Mouse (Mus musculus) intestine, embryonic 16.5 days (tissue): ENCODE results near the gene Tmem171. TPM values are rescaled to one million over a fixed set of nuclear protein-coding genes. Genes with fewer than 3 reads are reported as not detected.

Source experiments
- ATAC-seq: fragments of 200-750 bp; cut with Nextera tagmentation; 2 replicates; pipeline ENCODE4 v1.8.0; 2017; ENCODE audit warnings: moderate TSS enrichment, moderate library complexity
- H3K27ac ChIP-seq: fragments of 300-500 bp; sonication (generic); 2 replicates; pipeline ENCODE4 v1.5.1; 2014; ENCODE audit warnings: mild to moderate bottlenecking, low read length
- H3K27me3 ChIP-seq: fragments of 300-500 bp; sonication (generic); replicated peaks from 2 replicates; pipeline ENCODE4 v1.6.1; 2014; ENCODE audit warnings: low read length, control low read depth, mixed read lengths; ENCODE audit not compliant: control insufficient read depth, insufficient read depth
- H3K36me3 ChIP-seq: fragments of 300-500 bp; sonication (generic); 2 replicates; pipeline ENCODE4 v1.6.1; 2014; ENCODE audit warnings: low read length, control low read depth; ENCODE audit not compliant: control insufficient read depth, insufficient read depth
- H3K4me1 ChIP-seq: fragments of 300-500 bp; sonication (generic); 2 replicates; pipeline ENCODE4 v1.6.1; 2014; ENCODE audit warnings: low read length, control low read depth, mixed read lengths; ENCODE audit not compliant: control insufficient read depth, insufficient read depth
- H3K4me2 ChIP-seq: fragments of 300-500 bp; sonication (generic); 2 replicates; pipeline ENCODE4 v1.6.1; 2014; ENCODE audit warnings: low read depth, low read length, control low read depth
- H3K4me3 ChIP-seq: fragments of 300-500 bp; sonication (generic); 2 replicates; pipeline ENCODE4 v1.5.1; 2014; ENCODE audit warnings: mild to moderate bottlenecking, low read length
- H3K9ac ChIP-seq: fragments of 300-500 bp; sonication (generic); 2 replicates; pipeline ENCODE4 v1.6.1; 2014; ENCODE audit warnings: low read depth, low read length
- H3K9me3 ChIP-seq: fragments of 300-500 bp; sonication (generic); 2 replicates; pipeline ENCODE4 v1.6.1; 2016; ENCODE audit warnings: low read length, control low read depth; ENCODE audit not compliant: control insufficient read depth
- WGBS: fragments of 180-500 bp; shearing (Covaris S2); extraction: QIAGEN DNeasy Blood & Tissue Kit; methylation state at CpG from one replicate; pipeline ENCODE4 v1.1.7; 2014; 5-methylcytosine and 5-hydroxymethylcytosine counted together
- polyA plus RNA-seq: library from polyadenylated mRNA; unstranded; fragments of >200 nt; fragmentation: Nextera tagmentation; extraction: Ambion mirVana; gene quantifications from 2 replicates; pipeline ENCODE4 v1.2.1, GENCODE M21; 2015

The Tmem171 gene
- polyA plus RNA-seq, 1 experiment from 2014 or later: 36.4 TPM

DNA sequence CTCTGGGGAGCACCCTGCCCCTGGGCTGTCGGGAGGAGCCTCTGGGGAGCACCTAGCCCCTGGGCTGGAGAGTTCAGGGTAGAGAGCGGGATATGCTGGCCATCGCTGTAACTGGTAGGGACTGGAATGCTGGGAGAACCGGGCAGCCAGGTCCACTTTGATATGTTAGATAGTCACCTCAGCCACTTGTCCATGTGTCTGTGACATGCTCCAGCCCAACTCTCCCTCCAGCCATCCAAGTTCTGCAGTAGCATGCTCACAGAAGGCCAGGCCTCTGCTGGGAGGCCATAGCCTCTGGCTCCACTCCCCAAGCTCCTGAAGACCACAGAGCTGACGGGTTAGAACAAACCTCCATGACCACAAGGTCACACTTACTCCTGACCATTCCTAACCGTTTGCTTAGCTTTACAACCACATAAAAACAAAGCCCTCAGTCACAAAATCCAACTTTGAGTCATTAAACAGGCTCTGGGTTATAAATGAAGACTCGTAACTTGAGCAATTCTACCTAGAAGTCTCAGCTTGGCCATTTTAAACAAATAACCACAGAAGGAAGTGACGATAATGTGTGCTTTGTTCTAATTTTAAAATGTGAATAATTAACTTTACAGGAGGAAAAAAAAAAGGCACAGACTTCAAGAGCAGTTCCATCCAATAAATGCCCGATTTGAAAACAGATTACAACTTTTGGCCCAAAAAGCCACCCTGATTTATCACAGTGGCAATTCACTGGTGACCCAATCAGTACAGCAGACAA lies 10.3 kb downstream of the Tmem171 start:
- peak; percentile 19; the same call in 1 of the 2 replicates for ATAC-seq
- 57% methylated on average over 9 of the region's 9 CpGs for WGBS
- peak overlapping the region; percentile 85 for H3K27ac ChIP-seq
- H3K4me2 ChIP-seq: no peak overlapping the region
- no peaks in the 10 kb centered on the region for H3K27me3 ChIP-seq
- H3K4me3 ChIP-seq: no peak overlapping the region
- no peak overlapping the region for H3K9ac ChIP-seq
- peaks cover 26% of the 10 kb centered on the region for H3K4me1 ChIP-seq
- H3K9me3 ChIP-seq: no peaks in the 10 kb centered on the region
- H3K36me3 ChIP-seq: no peaks in the 10 kb centered on the region

DNA sequence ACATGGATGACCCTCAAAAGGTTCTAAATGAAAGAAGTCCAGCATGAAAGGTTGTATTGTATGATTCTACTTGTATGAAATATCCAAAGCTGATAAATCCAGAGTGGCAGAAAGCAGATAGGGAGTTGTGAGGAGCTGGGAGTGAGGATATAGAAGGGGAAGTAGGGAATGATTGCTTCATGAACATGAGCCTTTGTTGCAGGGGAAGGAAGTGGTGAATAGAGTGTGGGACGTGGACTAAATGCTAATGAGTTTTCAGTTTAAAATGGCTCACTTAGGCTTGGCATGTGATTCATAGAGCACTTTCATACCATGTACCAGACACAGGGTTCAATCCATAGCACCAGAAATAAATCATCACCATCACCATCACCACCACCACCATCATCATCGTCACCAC lies 11.2 kb downstream of the Tmem171 start:
- no peak overlapping the region for H3K27ac ChIP-seq
- H3K4me2 ChIP-seq: no peak overlapping the region
- no peak for ATAC-seq

DNA sequence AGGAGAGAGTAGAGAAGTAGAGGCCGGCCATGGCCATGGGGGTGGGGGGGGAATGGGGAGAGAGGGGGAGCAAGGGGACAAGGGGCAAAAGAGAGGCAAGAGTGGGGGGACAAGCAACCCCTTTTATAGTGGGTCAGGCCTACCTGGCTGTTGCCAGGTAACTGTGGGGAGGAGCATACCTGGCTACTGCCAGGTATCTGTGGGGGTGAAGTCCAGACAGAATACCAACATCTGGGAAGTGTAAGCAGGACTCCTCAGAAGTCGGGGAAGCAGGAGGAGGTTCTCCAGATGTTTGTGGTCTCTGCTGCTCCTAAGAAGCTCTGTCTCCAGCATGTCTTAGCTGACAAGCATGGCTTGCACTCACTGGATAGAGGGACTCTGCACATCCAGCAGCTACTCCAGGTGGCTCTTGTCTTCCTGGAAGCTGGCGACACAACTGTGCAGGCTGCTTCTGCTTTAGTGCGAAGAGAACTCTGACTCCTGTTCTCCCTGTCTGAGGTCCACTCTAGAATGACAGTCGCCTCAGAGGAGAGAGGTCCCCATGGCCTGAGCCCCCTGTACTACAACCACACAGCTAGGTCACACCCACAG lies 14.1 kb downstream of the Tmem171 start:
- Histone ChIP-seq H3K9me3 (no peaks in the 10 kb centered on the region), H3K4me3 (no peak overlapping the region), H3K27ac (peak overlapping the region; percentile 54; the same call in 1 of the 2 replicates), H3K4me1 (peaks cover 25% of the 10 kb centered on the region), H3K4me2 (no peak overlapping the region), H3K36me3 (no peaks in the 10 kb centered on the region), H3K27me3 (no peaks in the 10 kb centered on the region), H3K9ac (0 out of 2 replicates have a peak overlapping the region, but pooled peaks have one; percentile 6)
- ATAC-seq: peak; percentile 58
- WGBS: 47% methylated on average over 5 of the region's 5 CpGs

More for the DNA sequence above, 11.2 kb downstream of the Tmem171 start:
- Histone ChIP-seq H3K36me3 (no peaks in the 10 kb centered on the region), H3K4me3 (no peak overlapping the region), H3K4me1 (peaks cover 25% of the 10 kb centered on the region), H3K9ac (no peak overlapping the region), H3K9me3 (no peaks in the 10 kb centered on the region), H3K27me3 (no peaks in the 10 kb centered on the region)
- WGBS: 83% methylated on average over 2 of the region's 2 CpGs

DNA sequence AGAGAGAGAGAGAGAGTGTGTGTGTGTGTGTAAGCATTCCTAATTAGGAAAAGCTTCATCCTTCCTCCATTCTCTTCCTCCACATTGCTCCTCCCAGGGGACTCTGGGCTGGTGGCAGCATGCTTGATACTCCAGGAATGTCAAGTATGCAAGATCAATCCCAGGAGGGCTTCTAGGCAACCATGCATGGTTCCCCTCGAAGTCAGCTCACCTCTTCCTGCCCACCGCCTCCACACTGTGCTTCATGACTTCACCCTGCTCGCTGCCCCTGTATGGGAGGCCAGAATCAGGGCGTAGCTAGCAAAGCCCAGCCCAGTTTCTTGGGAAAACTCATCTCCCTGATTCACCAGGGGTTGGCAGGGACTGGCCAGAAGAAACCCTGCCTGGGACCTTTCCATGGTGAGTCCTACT lies 15.0 kb downstream of the Tmem171 start:
- Histone ChIP-seq H3K4me2 (no peak overlapping the region), H3K4me1 (peaks cover 22% of the 10 kb centered on the region), H3K4me3 (no peak overlapping the region), H3K9me3 (no peaks in the 10 kb centered on the region), H3K36me3 (no peaks in the 10 kb centered on the region), H3K27me3 (no peaks in the 10 kb centered on the region), H3K9ac (no peak overlapping the region), H3K27ac (no peak overlapping the region)
- ATAC-seq: peak; percentile 19; the same call in 1 of the 2 replicates
- 38% methylated on average over 4 of the region's 4 CpGs for WGBS

DNA sequence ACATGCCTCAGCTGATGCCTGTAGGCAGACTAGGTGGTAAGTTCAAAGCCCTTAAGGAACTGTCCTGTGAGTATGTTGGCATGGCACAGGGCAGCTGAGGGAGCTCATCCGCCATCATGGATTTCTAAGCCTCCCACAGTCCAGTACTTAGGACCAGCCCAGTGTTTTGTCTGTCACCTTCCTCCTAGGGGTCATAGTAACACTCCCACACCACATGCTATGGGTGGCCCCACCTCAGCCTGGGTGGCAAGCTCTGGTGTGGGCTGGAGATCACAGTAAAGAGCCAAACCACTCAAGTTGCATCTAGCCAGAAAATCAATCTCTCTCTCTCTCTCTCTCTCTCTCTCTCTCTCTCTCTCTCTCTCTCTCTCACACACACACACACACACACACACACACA lies 15.4 kb downstream of the Tmem171 start:
- ATAC-seq: no peak
- H3K4me3 ChIP-seq: no peak overlapping the region

DNA sequence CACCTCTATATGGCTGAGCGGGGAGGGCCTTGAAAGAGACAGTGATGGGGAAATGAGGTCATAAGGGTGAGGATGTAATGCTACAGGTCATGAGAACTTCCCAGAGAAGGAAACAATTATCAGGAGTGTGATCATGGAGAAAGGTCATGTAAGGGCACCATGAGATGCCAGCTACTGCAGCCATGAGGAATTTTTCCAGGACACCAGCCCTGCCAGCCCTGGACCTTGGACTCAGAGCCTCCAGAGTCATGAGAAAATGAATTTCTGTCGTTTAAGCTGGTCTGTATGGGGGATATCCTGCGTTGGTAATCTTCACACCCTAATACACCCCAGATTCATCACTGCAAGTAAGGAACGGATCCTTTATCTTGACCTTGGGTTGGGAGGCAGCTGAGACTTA lies 20.7 kb downstream of the Tmem171 start:
- Histone ChIP-seq H3K27me3 (no peaks in the 10 kb centered on the region), H3K4me1 (no peaks in the 10 kb centered on the region), H3K4me3 (no peak overlapping the region), H3K9ac (no peak overlapping the region), H3K27ac (no peak overlapping the region), H3K9me3 (no peaks in the 10 kb centered on the region), H3K36me3 (no peaks in the 10 kb centered on the region), H3K4me2 (no peak overlapping the region)
- no peak for ATAC-seq
- WGBS: 72% methylated on average over 4 of the region's 4 CpGs

More for the DNA sequence above, 15.4 kb downstream of the Tmem171 start:
- Histone ChIP-seq H3K27ac (no peak overlapping the region), H3K9ac (no peak overlapping the region), H3K4me1 (peaks cover 19% of the 10 kb centered on the region), H3K36me3 (no peaks in the 10 kb centered on the region), H3K9me3 (no peaks in the 10 kb centered on the region), H3K4me2 (no peak overlapping the region), H3K27me3 (no peaks in the 10 kb centered on the region)
- 96% methylated on average over 1 of the region's 1 CpGs for WGBS

DNA sequence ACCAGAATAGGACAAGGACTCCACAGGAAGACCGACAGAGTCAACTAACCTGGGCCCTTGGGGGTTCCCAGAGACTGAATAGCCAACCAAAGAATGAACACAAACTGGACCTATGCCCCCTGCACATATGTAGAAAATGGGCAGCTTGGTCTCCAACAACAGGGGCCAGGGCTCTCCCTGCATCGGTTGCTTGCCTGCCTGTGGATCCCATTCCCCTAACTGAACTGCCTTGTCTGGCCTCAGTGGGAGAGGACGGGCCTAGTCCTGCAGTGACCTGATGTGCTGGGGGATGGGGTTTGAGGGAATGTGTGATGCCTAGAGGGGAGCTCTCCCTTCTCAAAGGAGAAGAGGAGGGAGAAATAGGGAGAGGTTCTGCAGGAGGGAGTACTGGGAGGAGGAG lies 25.3 kb downstream of the Tmem171 start:
- H3K9ac ChIP-seq: no peak overlapping the region
- no peak overlapping the region for H3K27ac ChIP-seq
- peaks cover 7% of the 10 kb centered on the region; the same call in 1 of the 2 replicates for H3K4me1 ChIP-seq
- no peaks in the 10 kb centered on the region for H3K9me3 ChIP-seq
- no peak overlapping the region for H3K4me2 ChIP-seq
- no peak overlapping the region for H3K4me3 ChIP-seq
- no peaks in the 10 kb centered on the region for H3K27me3 ChIP-seq
- H3K36me3 ChIP-seq: no peaks in the 10 kb centered on the region
- 72% methylated on average over 3 of the region's 3 CpGs for WGBS
- ATAC-seq: no peak

DNA sequence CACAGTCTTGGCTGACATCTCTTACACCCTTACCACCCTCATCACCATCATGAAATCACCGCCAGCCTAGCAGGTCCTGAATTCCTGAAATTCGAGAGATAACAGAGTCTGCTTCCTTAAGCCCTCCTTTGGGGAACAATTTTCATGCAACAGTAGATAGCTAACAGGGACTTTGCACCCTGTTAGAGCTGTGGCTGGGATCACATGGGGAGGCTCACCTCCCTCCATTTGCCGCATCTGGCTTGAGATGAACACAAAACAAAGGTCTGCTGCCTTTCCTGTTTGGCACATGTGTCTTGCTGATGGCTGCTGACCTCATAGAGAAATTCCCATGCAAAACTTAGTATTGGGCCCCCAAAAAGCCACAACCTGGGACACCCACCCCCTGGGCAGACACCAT lies 27.3 kb downstream of the Tmem171 start:
- peak; percentile 88 for ATAC-seq

DNA sequence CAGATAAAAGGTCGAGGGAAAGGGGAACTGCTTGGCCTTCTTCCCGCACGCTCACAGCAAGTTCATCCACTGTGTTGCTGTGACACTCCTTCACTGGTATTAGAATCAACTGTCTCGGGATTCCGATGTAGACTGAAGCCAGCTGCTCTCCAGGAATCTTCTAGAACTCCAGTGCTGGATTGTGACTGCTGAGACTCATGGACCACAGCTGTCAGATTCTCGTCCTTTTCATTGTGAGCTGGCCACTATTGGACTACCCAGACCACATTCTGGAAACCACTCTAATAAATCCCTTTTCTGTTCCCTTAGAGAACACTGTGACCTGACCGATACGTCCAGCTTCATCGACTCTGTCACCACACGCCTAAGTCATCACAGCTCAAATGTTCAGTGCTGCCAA lies 29.4 kb downstream of the Tmem171 start:
- Histone ChIP-seq H3K4me3 (no peak overlapping the region), H3K27ac (no peak overlapping the region), H3K9ac (no peak overlapping the region), H3K4me1 (peaks cover 7% of the 10 kb centered on the region; the same call in 1 of the 2 replicates), H3K4me2 (no peak overlapping the region), H3K27me3 (no peaks in the 10 kb centered on the region), H3K36me3 (no peaks in the 10 kb centered on the region), H3K9me3 (no peaks in the 10 kb centered on the region)
- 86% methylated on average over 10 of the region's 10 CpGs for WGBS
- ATAC-seq: no peak

More for the DNA sequence above, 27.3 kb downstream of the Tmem171 start:
- H3K27ac ChIP-seq: peak overlapping the region; percentile 18; the same call in 1 of the 2 replicates
- peaks cover 7% of the 10 kb centered on the region; the same call in 1 of the 2 replicates for H3K4me1 ChIP-seq
- H3K4me3 ChIP-seq: no peak overlapping the region
- no peaks in the 10 kb centered on the region for H3K9me3 ChIP-seq
- H3K9ac ChIP-seq: no peak overlapping the region
- 52% methylated on average over 3 of the region's 3 CpGs for WGBS
- H3K36me3 ChIP-seq: no peaks in the 10 kb centered on the region
- no peaks in the 10 kb centered on the region for H3K27me3 ChIP-seq
- H3K4me2 ChIP-seq: no peak overlapping the region
